Mouse (Mus musculus) embryonic fibroblast, embryonic 13.5 days (primary cell): ENCODE measurements around the gene Nudt4.

Source experiments
- CTCF ChIP-seq: IDR thresholded peaks from 2 replicates; pipeline ENCODE4 v1.5.1; 2011; ENCODE audit warnings: mild to moderate bottlenecking, control low read depth, low read length, moderate library complexity, borderline replicate concordance; ENCODE audit not compliant: insufficient read depth
- POLR2A ChIP-seq: IDR thresholded peaks from 2 replicates; pipeline ENCODE4 v1.6.1; 2011; ENCODE audit warnings: low read depth, mild to moderate bottlenecking, control low read depth, low read length, moderate library complexity

- no peak for TF ChIP-seq CTCF
- TF ChIP-seq POLR2A, result no peak
Measured at GRCm38 (mm10) chr10:95611331-95611721, 47.4 kb upstream of the Nudt4 start.
